Mouse (Mus musculus): Measurements from ENCODE around the gene Tmem125.

GRCm38 (mm10) chr4:118535610-118536009 lies 8.2 kb downstream of the Tmem125 start:
- TF ChIP-seq CTCF (IDR thresholded peaks at IDR 0.05; ENCODE audit: control insufficient read depth, insufficient read depth, insufficient read length) (no peak), MAX (IDR thresholded peaks at IDR 0.05) (no peak), MYOD1 (IDR thresholded peaks at IDR 0.05; ENCODE audit: control insufficient read depth, insufficient read length, low read depth) (no peak)

All from C2C12 (cell line).